Comparison of ENCODE assay signal across 8 mouse cellular contexts in the genomic region with DNA sequence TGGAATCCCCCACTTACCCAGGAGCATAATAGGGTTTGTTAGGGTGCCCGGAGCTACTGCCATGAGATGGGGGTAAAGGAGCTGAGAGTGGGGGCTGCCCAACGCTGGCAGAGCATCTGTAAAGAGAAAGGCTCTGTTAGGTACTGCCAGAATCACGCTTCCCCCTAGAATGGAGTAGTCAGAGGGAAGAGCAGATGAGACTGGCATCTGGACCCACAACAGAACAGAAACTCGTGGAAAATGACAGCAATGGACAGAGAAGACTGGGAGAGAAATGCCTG. TPM values are rescaled to one million over a fixed set of nuclear protein-coding genes. Genes with fewer than 3 reads are reported as not detected.
DNase-seq lines count a peak whose midpoint lies in the region; ATAC-seq and TF ChIP-seq lines count a peak whose summit lies in the region.

No protein-coding gene starts in this region.

- peak; percentile 2 for DNase-seq in heart, postnatal 0 days (ENCODE audit: low spot score)
- DNase-seq in heart, postnatal 4 days: no peak
- DNase-seq in forebrain, embryonic 14.5 days (ENCODE audit: low spot score): no peak
- DNase-seq in liver, postnatal 0 days: no peak
- DNase-seq in frontal cortex, postnatal 14 days (ENCODE audit: low spot score in 2 of 2): no peak
- no peak for DNase-seq in adrenal gland, postnatal 10 days
- no peak for DNase-seq in ovary, postnatal 14 days (ENCODE audit: low spot score)

- no peak overlapping the region for H3K4me2 ChIP-seq in heart, postnatal 0 days (ENCODE audit: low read depth, low read length)
- peak overlapping the region; percentile 99 for H3K4me2 ChIP-seq in forebrain, embryonic 14.5 days (ENCODE audit: low read length)
- H3K4me2 ChIP-seq in liver, postnatal 0 days (ENCODE audit: low read depth, low read length): peak overlapping the region; percentile 93; the same call in 1 of the 2 replicates

- no peak for TF ChIP-seq CTCF in heart, postnatal 0 days (IDR thresholded peaks at IDR 0.05; ENCODE audit: low read depth)
- no peak for TF ChIP-seq CTCF in liver, postnatal 0 days (IDR thresholded peaks at IDR 0.05; ENCODE audit: low read depth)

- no peaks in the 10 kb centered on the region for H3K9me3 ChIP-seq in heart, postnatal 0 days (replicated peaks; ENCODE audit: control insufficient read depth, low read length)
- H3K9me3 ChIP-seq in forebrain, embryonic 14.5 days (replicated peaks; ENCODE audit: control insufficient read depth, low read length): no peaks in the 10 kb centered on the region
- no peaks in the 10 kb centered on the region for H3K9me3 ChIP-seq in liver, postnatal 0 days (ENCODE audit: low read length)

- TF ChIP-seq EP300 in heart, postnatal 0 days (IDR thresholded peaks at IDR 0.05; ENCODE audit: low read depth): no peak
- TF ChIP-seq EP300 in liver, postnatal 0 days (IDR thresholded peaks at IDR 0.05; ENCODE audit: low read depth): no peak

- H3K27me3 ChIP-seq in heart, postnatal 0 days (ENCODE audit: control insufficient read depth, insufficient read depth, low read length): no peaks in the 10 kb centered on the region
- no peaks in the 10 kb centered on the region for H3K27me3 ChIP-seq in forebrain, embryonic 14.5 days (replicated peaks; ENCODE audit: control insufficient read depth, insufficient read depth, low read length)
- H3K27me3 ChIP-seq in liver, postnatal 0 days (ENCODE audit: insufficient read depth, low read length): no peaks in the 10 kb centered on the region

- no peak overlapping the region for H3K4me3 ChIP-seq in heart, postnatal 0 days (ENCODE audit: low read depth, low read length)
- peak overlapping the region; percentile 98; the same call in 1 of the 2 replicates for H3K4me3 ChIP-seq in brown adipose tissue, adult 24 weeks (ENCODE audit: insufficient read depth, low read depth, low read length)
- H3K4me3 ChIP-seq in forebrain, embryonic 14.5 days (ENCODE audit: low read depth, low read length): no peak overlapping the region
- no peak overlapping the region for H3K4me3 ChIP-seq in liver, postnatal 0 days (ENCODE audit: low read depth, low read length)

- H3K4me1 ChIP-seq in heart, postnatal 0 days (ENCODE audit: control insufficient read depth, insufficient read depth): peaks cover 16% of the 10 kb centered on the region; the same call in 1 of the 2 replicates
- H3K4me1 ChIP-seq in brown adipose tissue, adult 24 weeks (ENCODE audit: control insufficient read depth, insufficient read depth, insufficient read length, low read length): 0 out of 2 replicates have a peak, but pooled peaks cover 2% of the 10 kb centered on the region
- peaks cover 15% of the 10 kb centered on the region for H3K4me1 ChIP-seq in forebrain, embryonic 14.5 days (ENCODE audit: control insufficient read depth, insufficient read depth, low read length)
- H3K4me1 ChIP-seq in liver, postnatal 0 days (ENCODE audit: insufficient read depth): peaks cover 17% of the 10 kb centered on the region

- ATAC-seq in heart, postnatal 0 days (ENCODE audit: insufficient read depth, low read depth): no peak
- ATAC-seq in forebrain, embryonic 14.5 days: no peak
- no peak for ATAC-seq in liver, postnatal 0 days

- no peak overlapping the region for H3K27ac ChIP-seq in heart, postnatal 0 days (ENCODE audit: low read depth)
- H3K27ac ChIP-seq in brown adipose tissue, adult 24 weeks (replicated peaks; ENCODE audit: low read depth, low read length): no peak overlapping the region
- no peak overlapping the region for H3K27ac ChIP-seq in forebrain, embryonic 14.5 days (ENCODE audit: low read depth, low read length)
- no peak overlapping the region for H3K27ac ChIP-seq in liver, postnatal 0 days (ENCODE audit: low read depth)

- peaks cover 56% of the 10 kb centered on the region for H3K36me3 ChIP-seq in heart, postnatal 0 days (replicated peaks; ENCODE audit: control insufficient read depth, insufficient read depth, low read length)
- H3K36me3 ChIP-seq in forebrain, embryonic 14.5 days (ENCODE audit: control insufficient read depth, insufficient read depth, low read length): peaks cover 66% of the 10 kb centered on the region
- peaks cover 45% of the 10 kb centered on the region for H3K36me3 ChIP-seq in liver, postnatal 0 days (replicated peaks; ENCODE audit: insufficient read depth, low read length)

- 82% methylated on average over 4 of the region's 4 CpGs for WGBS in heart, postnatal 0 days
- 89% methylated on average over 4 of the region's 4 CpGs for WGBS in forebrain, embryonic 14.5 days
- 88% methylated on average over 4 of the region's 4 CpGs for WGBS in liver, postnatal 0 days (ENCODE audit: insufficient replicate concordance)

- H3K9ac ChIP-seq in heart, postnatal 0 days (replicated peaks; ENCODE audit: low read depth, low read length): no peak overlapping the region
- no peak overlapping the region for H3K9ac ChIP-seq in forebrain, embryonic 14.5 days (ENCODE audit: low read length)
- H3K9ac ChIP-seq in liver, postnatal 0 days (replicated peaks): peak overlapping the region; percentile 89

RNA-seq across cellular contexts. Expression of gene Kdm6b, which starts 5.8 kb away (rescaled TPM):
- 7.8 and 10.0 TPM in 2 replicates for total RNA-seq in heart, postnatal 0 days (2014; rRNA removed; ENCODE audit: low replicate concordance)
- polyA plus RNA-seq in heart, postnatal 0 days (2015; fragmentation: Nextera tagmentation; extraction: Ambion mirVana): 23.0 and 23.6 TPM in 2 replicates
- total RNA-seq in heart, postnatal 4 days (2021): 10 to 100 TPM; 48.3 to 49.7 TPM
- polyA plus RNA-seq in brown adipose tissue, adult 24 weeks (2012; ENCODE audit: insufficient read depth, insufficient read length, missing spikeins): 13.9 and 16.9 TPM in 2 replicates
- 28.7 and 38.2 TPM in 2 replicates for polyA plus RNA-seq in forebrain, embryonic 14.5 days (2014; fragmentation: Nextera tagmentation; extraction: Ambion mirVana)
- polyA plus RNA-seq in liver, postnatal 0 days (2015; fragmentation: Nextera tagmentation; extraction: Ambion mirVana): 7.4 and 8.2 TPM in 2 replicates
- total RNA-seq in adrenal gland, postnatal 10 days (2021): 10 to 100 TPM; 49.0 to 53.4 TPM

RNA-seq across cellular contexts. Expression of gene Tmem88, which starts 9.6 kb away (rescaled TPM):
- total RNA-seq in heart, postnatal 0 days (2014; rRNA removed; ENCODE audit: low replicate concordance): 32.4 and 33.0 TPM in 2 replicates
- 59.7 and 62.5 TPM in 2 replicates for polyA plus RNA-seq in heart, postnatal 0 days (2015; fragmentation: Nextera tagmentation; extraction: Ambion mirVana)
- 10 to 100 TPM; 37.1 to 38.3 TPM for total RNA-seq in heart, postnatal 4 days (2021)
- 4.1 and 8.3 TPM in 2 replicates for polyA plus RNA-seq in brown adipose tissue, adult 24 weeks (2012; ENCODE audit: insufficient read depth, insufficient read length, missing spikeins)
- polyA plus RNA-seq in forebrain, embryonic 14.5 days (2014; fragmentation: Nextera tagmentation; extraction: Ambion mirVana): 4.7 and 5.7 TPM in 2 replicates
- 12.3 and 14.0 TPM in 2 replicates for polyA plus RNA-seq in liver, postnatal 0 days (2015; fragmentation: Nextera tagmentation; extraction: Ambion mirVana)
- 10 to 100 TPM; 29.1 to 33.0 TPM for total RNA-seq in adrenal gland, postnatal 10 days (2021)

RNA-seq across cellular contexts. Expression of gene Cyb5d1, which starts 12.2 kb away (rescaled TPM):
- total RNA-seq in heart, postnatal 0 days (2014; rRNA removed; ENCODE audit: low replicate concordance): 14.2 and 17.6 TPM in 2 replicates
- polyA plus RNA-seq in heart, postnatal 0 days (2015; fragmentation: Nextera tagmentation; extraction: Ambion mirVana): 16.7 and 18.6 TPM in 2 replicates
- 10 to 100 TPM; 21.3 to 22.1 TPM for total RNA-seq in heart, postnatal 4 days (2021)
- 16.1 and 18.9 TPM in 2 replicates for polyA plus RNA-seq in brown adipose tissue, adult 24 weeks (2012; ENCODE audit: insufficient read depth, insufficient read length, missing spikeins)
- polyA plus RNA-seq in forebrain, embryonic 14.5 days (2014; fragmentation: Nextera tagmentation; extraction: Ambion mirVana): 31.1 and 36.4 TPM in 2 replicates
- polyA plus RNA-seq in liver, postnatal 0 days (2015; fragmentation: Nextera tagmentation; extraction: Ambion mirVana): 4.7 and 5.4 TPM in 2 replicates
- 10 to 100 TPM; 32.4 to 38.9 TPM for total RNA-seq in adrenal gland, postnatal 10 days (2021)

RNA-seq across cellular contexts. Expression of gene Naa38, which starts 12.4 kb away (rescaled TPM):
- 64.9 and 93.4 TPM in 2 replicates for total RNA-seq in heart, postnatal 0 days (2014; rRNA removed; ENCODE audit: low replicate concordance)
- polyA plus RNA-seq in heart, postnatal 0 days (2015; fragmentation: Nextera tagmentation; extraction: Ambion mirVana): 171 and 175 TPM in 2 replicates
- 100 to 1,000 TPM in 1 of 2 experiments, 10 to 100 TPM in 1; 92.3 to 101 TPM for total RNA-seq in heart, postnatal 4 days (2021)
- polyA plus RNA-seq in brown adipose tissue, adult 24 weeks (2012; ENCODE audit: insufficient read depth, insufficient read length, missing spikeins): 249 and 290 TPM in 2 replicates
- 106 and 142 TPM in 2 replicates for polyA plus RNA-seq in forebrain, embryonic 14.5 days (2014; fragmentation: Nextera tagmentation; extraction: Ambion mirVana)
- 83.7 and 83.9 TPM in 2 replicates for polyA plus RNA-seq in liver, postnatal 0 days (2015; fragmentation: Nextera tagmentation; extraction: Ambion mirVana)
- total RNA-seq in adrenal gland, postnatal 10 days (2021): 100 to 1,000 TPM; 124 to 138 TPM

RNA-seq across cellular contexts. Expression of gene Chd3, which starts 38.5 kb away (rescaled TPM):
- total RNA-seq in heart, postnatal 0 days (2014; rRNA removed; ENCODE audit: low replicate concordance): 23.6 and 23.8 TPM in 2 replicates
- 10.3 and 12.4 TPM in 2 replicates for polyA plus RNA-seq in heart, postnatal 0 days (2015; fragmentation: Nextera tagmentation; extraction: Ambion mirVana)
- total RNA-seq in heart, postnatal 4 days (2021): 10 to 100 TPM; 75.3 to 76.7 TPM
- 19.4 and 27.0 TPM in 2 replicates for polyA plus RNA-seq in brown adipose tissue, adult 24 weeks (2012; ENCODE audit: insufficient read depth, insufficient read length, missing spikeins)
- polyA plus RNA-seq in forebrain, embryonic 14.5 days (2014; fragmentation: Nextera tagmentation; extraction: Ambion mirVana): 70.3 and 77.3 TPM in 2 replicates
- polyA plus RNA-seq in liver, postnatal 0 days (2015; fragmentation: Nextera tagmentation; extraction: Ambion mirVana): 7.8 and 8.7 TPM in 2 replicates
- total RNA-seq in adrenal gland, postnatal 10 days (2021): 100 to 1,000 TPM in 1 of 2 experiments, 10 to 100 TPM in 1; 93.8 to 128 TPM
